8 mouse cellular contexts compared by ENCODE assay signal in genomic region chr11:77515637-77516552, GRCm38 (mm10). TPM values are rescaled to one million over a fixed set of nuclear protein-coding genes. Genes with fewer than 3 reads are reported as not detected.
A peak's percentile ranks its signal among the peaks of the same experiment; 100 is the strongest.
DNase-seq lines count a peak whose midpoint lies in the region; ATAC-seq and TF ChIP-seq lines count a peak whose summit lies in the region.

Gene Trp53i13 (minus strand): TSS chr11:77515980.

- no peaks in the 10 kb centered on the region for H3K9me3 ChIP-seq in ES-Bruce4 (replicated peaks; ENCODE audit: control insufficient read depth, insufficient read depth, low read length, poor library complexity, severe bottlenecking)
- no peaks in the 10 kb centered on the region for H3K9me3 ChIP-seq in forebrain, embryonic 10.5 days
- no peaks in the 10 kb centered on the region for H3K9me3 ChIP-seq in intestine, embryonic 14.5 days (ENCODE audit: control insufficient read depth, low read length)
- no peaks in the 10 kb centered on the region for H3K9me3 ChIP-seq in midbrain, embryonic 11.5 days (ENCODE audit: control insufficient read depth, low read length)

- H3K4me2 ChIP-seq in intestine, embryonic 14.5 days (ENCODE audit: low read length): peak within 1 kb of the TSS; percentile 93
- peak within 1 kb of the TSS; percentile 81 for H3K4me2 ChIP-seq in midbrain, embryonic 11.5 days

- TF ChIP-seq EP300 in ES-Bruce4 (IDR thresholded peaks at IDR 0.05; ENCODE audit: insufficient read depth, low read depth, low read length): no peak

- peak; percentile 45 for DNase-seq in embryo, embryonic 10 days (ENCODE audit: low spot score)
- no peak for DNase-seq in embryo, embryonic 11 days
- no peak for DNase-seq in forebrain, embryonic 10.5 days (ENCODE audit: extremely low spot score, low spot score)
- DNase-seq in intestine, embryonic 14.5 days (ENCODE audit: low spot score): no peak
- peak; percentile 90 for DNase-seq in midbrain, embryonic 11.5 days (ENCODE audit: low spot score, missing footprints)
- no peak for DNase-seq in left cerebral cortex, adult 11 months (ENCODE audit: low spot score)

- WGBS in forebrain, embryonic 10.5 days: 5% methylated on average over 39 of the region's 39 CpGs
- 6% methylated on average over 39 of the region's 39 CpGs for WGBS in intestine, embryonic 14.5 days
- WGBS in midbrain, embryonic 11.5 days: 7% methylated on average over 39 of the region's 39 CpGs

- peak within 1 kb of the TSS; percentile 59 for H3K9ac ChIP-seq in ES-Bruce4 (ENCODE audit: low read depth, poor library complexity, severe bottlenecking)
- H3K9ac ChIP-seq in intestine, embryonic 14.5 days (ENCODE audit: low read length): peak within 1 kb of the TSS; percentile 29
- peak within 1 kb of the TSS; percentile 55 for H3K9ac ChIP-seq in midbrain, embryonic 11.5 days (ENCODE audit: low read length)

- TF ChIP-seq POLR2A in ES-Bruce4 (IDR thresholded peaks at IDR 0.05; ENCODE audit: insufficient read depth, low read length): no peak

- H3K4me3 ChIP-seq in ES-Bruce4 (ENCODE audit: low read depth, low read length): peak within 1 kb of the TSS; percentile 63
- H3K4me3 ChIP-seq in forebrain, embryonic 10.5 days: peak within 1 kb of the TSS; percentile 72
- peak within 1 kb of the TSS; percentile 52 for H3K4me3 ChIP-seq in intestine, embryonic 14.5 days (ENCODE audit: low read depth, low read length)
- H3K4me3 ChIP-seq in midbrain, embryonic 11.5 days (ENCODE audit: low read depth, low read length): peak within 1 kb of the TSS; percentile 41

- no peak for TF ChIP-seq CTCF in ES-Bruce4 (IDR thresholded peaks at IDR 0.05; ENCODE audit: low read depth, low read length)

- H3K27ac ChIP-seq in ES-Bruce4 (ENCODE audit: insufficient read depth, low read length): no peak within 1 kb of the TSS
- H3K27ac ChIP-seq in forebrain, embryonic 10.5 days: peak within 1 kb of the TSS; percentile 88
- no peak within 1 kb of the TSS for H3K27ac ChIP-seq in intestine, embryonic 14.5 days (ENCODE audit: low read depth)
- H3K27ac ChIP-seq in midbrain, embryonic 11.5 days (ENCODE audit: low read depth, low read length): no peak within 1 kb of the TSS; the same call in 1 of the 2 replicates

- H3K27me3 ChIP-seq in ES-Bruce4 (ENCODE audit: control insufficient read depth, insufficient read depth, low read length, poor library complexity, severe bottlenecking): peaks cover 3% of the 10 kb centered on the region; the same call in 1 of the 2 replicates
- H3K27me3 ChIP-seq in forebrain, embryonic 10.5 days (ENCODE audit: poor library complexity, severe bottlenecking): peaks cover 58% of the 10 kb centered on the region
- peaks cover 21% of the 10 kb centered on the region for H3K27me3 ChIP-seq in intestine, embryonic 14.5 days (replicated peaks; ENCODE audit: control insufficient read depth, insufficient read depth, low read length)
- H3K27me3 ChIP-seq in midbrain, embryonic 11.5 days (ENCODE audit: control insufficient read depth, insufficient read depth, low read length): peaks cover 14% of the 10 kb centered on the region

- ATAC-seq in intestine, embryonic 14.5 days (replicated peaks; ENCODE audit: low FRiP score, low TSS enrichment, low read depth): no peak
- ATAC-seq in midbrain, embryonic 11.5 days (ENCODE audit: low FRiP score): no peak
- ATAC-seq in erythroid progenitor cell, adult 5-6 weeks (replicated peaks; ENCODE audit: low FRiP score, poor library complexity, severe bottlenecking): no peak

- peaks cover 2% of the 10 kb centered on the region for H3K4me1 ChIP-seq in ES-Bruce4 (ENCODE audit: control insufficient read depth, insufficient read depth, low read length)
- peaks cover 87% of the 10 kb centered on the region for H3K4me1 ChIP-seq in forebrain, embryonic 10.5 days
- H3K4me1 ChIP-seq in intestine, embryonic 14.5 days (replicated peaks; ENCODE audit: control insufficient read depth, insufficient read depth, low read length): peaks cover 19% of the 10 kb centered on the region
- peaks cover 33% of the 10 kb centered on the region for H3K4me1 ChIP-seq in midbrain, embryonic 11.5 days (ENCODE audit: control insufficient read depth, insufficient read depth, low read length)

- no peaks in the 10 kb centered on the region for H3K36me3 ChIP-seq in ES-Bruce4 (ENCODE audit: control insufficient read depth, insufficient read depth, low read length, poor library complexity, severe bottlenecking)
- peaks cover 5% of the 10 kb centered on the region; the same call in 1 of the 2 replicates for H3K36me3 ChIP-seq in forebrain, embryonic 10.5 days (replicated peaks)
- no peaks in the 10 kb centered on the region for H3K36me3 ChIP-seq in intestine, embryonic 14.5 days (ENCODE audit: control insufficient read depth, insufficient read depth, low read length)
- no peaks in the 10 kb centered on the region for H3K36me3 ChIP-seq in midbrain, embryonic 11.5 days (ENCODE audit: control insufficient read depth, insufficient read depth, low read length)

RNA-seq across cellular contexts. Expression of gene Trp53i13, which starts in this region (rescaled TPM):
- 8.2 and 11.3 TPM in 2 replicates for polyA plus RNA-seq in ES-Bruce4 (2011; ENCODE audit: insufficient read depth, insufficient read length, low read depth, missing spikeins)
- polyA plus RNA-seq in forebrain, embryonic 10.5 days (2016; fragmentation: Nextera tagmentation; extraction: Ambion mirVana): 30.4 and 32.7 TPM in 2 replicates
- 27.3 and 32.5 TPM in 2 replicates for polyA plus RNA-seq in intestine, embryonic 14.5 days (2014; fragmentation: Nextera tagmentation; extraction: Ambion mirVana)
- 25.5 and 27.3 TPM in 2 replicates for polyA plus RNA-seq in midbrain, embryonic 11.5 days (2014; fragmentation: Nextera tagmentation; extraction: Ambion mirVana)
- 0.84 TPM in 1 of 2 replicates, not detected in the other for total RNA-seq in erythroid progenitor cell, adult 5-6 weeks (2015; ENCODE audit: low replicate concordance)
- total RNA-seq in erythroid progenitor cell, adult 5-6 weeks (2017; ENCODE audit: low replicate concordance): 2.0 and 6.7 TPM in 2 replicates

Comparison
In these comparisons a context has a peak if more than half of its experiments do, and no peak if none do; other contexts are left out.
1. DNase-seq: peak in embryo, embryonic 10 days (single experiment) and midbrain, embryonic 11.5 days (single experiment); none in embryo, embryonic 11 days (single experiment), forebrain, embryonic 10.5 days (single experiment), intestine, embryonic 14.5 days (single experiment) and left cerebral cortex, adult 11 months (single experiment).
2. Peak in every context shown above with its lines, with median percentiles within 50 percentile points of each other: H3K4me3 ChIP-seq and H3K9ac ChIP-seq.